Mouse (Mus musculus): ENCODE results near the gene Clptm1. TPM values are rescaled to one million over a fixed set of nuclear protein-coding genes. Genes with fewer than 3 reads are reported as not detected.

Clptm1 gene
- polyA plus RNA-seq, 1 experiment from 2014 or later, result 103 TPM

- 82% methylated on average over 10 of the region's 10 CpGs for WGBS
- Histone ChIP-seq H3K4me2 (replicated peaks) (no peak overlapping the region), H3K27ac (replicated peaks) (no peak overlapping the region), H3K4me1 (no peaks in the 10 kb centered on the region), H3K27me3 (no peaks in the 10 kb centered on the region), H3K4me3 (no peak overlapping the region), H3K9ac (replicated peaks) (no peak overlapping the region), H3K36me3 (no peaks in the 10 kb centered on the region), H3K9me3 (no peaks in the 10 kb centered on the region)
- no peak for ATAC-seq (ENCODE audit: low FRiP score, low read depth)
These were observed 11.0 kb upstream of the Clptm1 start for GRCm38 (mm10) chr7:19675824-19676223.

DNA sequence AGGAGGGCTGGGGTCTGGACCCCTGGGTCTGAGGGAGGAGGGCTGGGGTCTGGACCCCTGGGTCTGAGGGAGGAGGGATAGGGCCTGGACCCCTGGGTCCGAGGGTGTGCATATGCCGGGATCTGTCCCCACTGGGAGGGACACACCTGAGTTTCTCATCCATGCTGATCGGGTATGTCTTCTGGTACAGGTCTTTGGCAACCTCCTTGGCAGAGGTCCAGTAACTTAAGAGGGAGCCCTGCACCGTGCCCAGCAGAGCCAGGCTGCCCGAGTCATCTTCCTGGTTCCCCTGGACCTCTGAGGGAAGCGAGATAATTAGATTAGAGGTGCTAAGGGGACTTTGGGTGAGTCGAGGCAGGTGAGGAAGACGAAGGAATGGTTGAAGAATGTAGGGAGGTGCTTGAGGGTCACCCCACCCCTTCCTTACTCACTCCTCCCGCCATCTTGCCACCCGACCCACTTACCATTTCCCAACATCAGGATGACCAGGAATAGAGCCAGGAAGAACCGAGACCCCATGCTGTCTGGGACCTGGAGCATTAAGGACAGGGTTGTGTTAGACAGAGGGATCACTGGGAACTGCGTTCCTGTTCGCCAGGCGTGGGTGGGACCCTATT, 8.4 kb upstream of the Clptm1 start:
- Histone ChIP-seq H3K36me3 (no peaks in the 10 kb centered on the region), H3K4me3 (no peak overlapping the region), H3K27me3 (no peaks in the 10 kb centered on the region), H3K4me2 (replicated peaks) (no peak overlapping the region), H3K27ac (replicated peaks) (no peak overlapping the region), H3K4me1 (peaks cover 5% of the 10 kb centered on the region; the same call in 1 of the 2 replicates), H3K9ac (replicated peaks) (no peak overlapping the region), H3K9me3 (no peaks in the 10 kb centered on the region)
- no peak for ATAC-seq (ENCODE audit: low FRiP score, low read depth)
- 67% methylated on average over 14 of the region's 14 CpGs for WGBS

GRCm38 (mm10) chr7:19671511-19671910, 6.7 kb upstream of the Clptm1 start:
- Histone ChIP-seq H3K9me3 (no peaks in the 10 kb centered on the region), H3K36me3 (no peaks in the 10 kb centered on the region), H3K27me3 (0 out of 2 replicates have a peak, but pooled peaks cover 3% of the 10 kb centered on the region), H3K4me1 (peaks cover 5% of the 10 kb centered on the region; the same call in 1 of the 2 replicates), H3K4me2 (replicated peaks) (no peak overlapping the region), H3K27ac (replicated peaks) (no peak overlapping the region), H3K4me3 (no peak overlapping the region), H3K9ac (replicated peaks) (no peak overlapping the region)
- WGBS, result 67% methylated on average over 10 of the region's 10 CpGs
- ATAC-seq (ENCODE audit: low FRiP score, low read depth), result no peak

GRCm38 (mm10) chr7:19668947-19669721, 4.3 kb upstream of the Clptm1 start:
- no peak overlapping the region for H3K4me3 ChIP-seq
- peak; percentile 64 for ATAC-seq (ENCODE audit: low FRiP score, low read depth)
- 0 out of 2 replicates have a peak, but pooled peaks cover 3% of the 10 kb centered on the region for H3K27me3 ChIP-seq
- WGBS, result 7% methylated on average over 10 of the region's 10 CpGs
- H3K4me2 ChIP-seq (replicated peaks), result peak overlapping the region; percentile 18; the same call in 1 of the 2 replicates
- H3K4me1 ChIP-seq, result peaks cover 12% of the 10 kb centered on the region
- H3K27ac ChIP-seq (replicated peaks), result no peak overlapping the region
- no peaks in the 10 kb centered on the region for H3K36me3 ChIP-seq
- H3K9me3 ChIP-seq, result no peaks in the 10 kb centered on the region
- no peak overlapping the region for H3K9ac ChIP-seq (replicated peaks)

DNA sequence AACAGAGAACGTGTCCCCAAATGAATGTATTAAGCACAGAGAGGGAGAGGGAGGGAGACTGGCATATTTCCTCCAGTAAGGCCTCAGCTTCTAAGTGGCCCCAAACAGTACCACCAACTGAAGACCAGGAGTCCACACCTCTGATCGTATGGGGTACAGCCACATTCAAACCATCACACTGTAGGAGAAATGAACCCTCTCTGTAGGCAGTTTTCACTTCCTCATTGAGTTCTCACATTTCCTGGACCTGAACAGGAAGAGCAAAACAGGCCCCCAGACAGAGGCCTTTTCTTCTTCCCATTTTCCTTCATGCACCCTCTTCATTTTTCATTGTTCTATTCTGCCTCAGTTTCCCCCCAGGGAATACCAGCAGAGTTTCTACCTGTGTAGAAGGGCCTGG, 2.6 kb upstream of the Clptm1 start:
- Histone ChIP-seq H3K9ac (replicated peaks) (no peak overlapping the region), H3K4me2 (replicated peaks) (no peak overlapping the region), H3K9me3 (no peaks in the 10 kb centered on the region), H3K27ac (replicated peaks) (no peak overlapping the region), H3K4me3 (no peak overlapping the region), H3K27me3 (0 out of 2 replicates have a peak, but pooled peaks cover 3% of the 10 kb centered on the region), H3K4me1 (peaks cover 25% of the 10 kb centered on the region), H3K36me3 (no peaks in the 10 kb centered on the region; the same call in 1 of the 2 replicates)
- ATAC-seq (ENCODE audit: low FRiP score, low read depth), result no peak
- WGBS, result 81% methylated on average over 2 of the region's 2 CpGs

- Histone ChIP-seq H3K9me3 (no peaks in the 10 kb centered on the region), H3K36me3 (peaks cover 5% of the 10 kb centered on the region; the same call in 1 of the 2 replicates), H3K27me3 (0 out of 2 replicates have a peak, but pooled peaks cover 3% of the 10 kb centered on the region), H3K4me2 (replicated peaks) (no peak overlapping the region), H3K4me1 (peaks cover 25% of the 10 kb centered on the region), H3K4me3 (no peak overlapping the region), H3K9ac (replicated peaks) (no peak overlapping the region), H3K27ac (replicated peaks) (no peak overlapping the region)
- 60% methylated on average over 3 of the region's 3 CpGs for WGBS
- ATAC-seq (ENCODE audit: low FRiP score, low read depth), result no peak
These were observed 1.9 kb upstream of the Clptm1 start for GRCm38 (mm10) chr7:19666750-19667149.

DNA sequence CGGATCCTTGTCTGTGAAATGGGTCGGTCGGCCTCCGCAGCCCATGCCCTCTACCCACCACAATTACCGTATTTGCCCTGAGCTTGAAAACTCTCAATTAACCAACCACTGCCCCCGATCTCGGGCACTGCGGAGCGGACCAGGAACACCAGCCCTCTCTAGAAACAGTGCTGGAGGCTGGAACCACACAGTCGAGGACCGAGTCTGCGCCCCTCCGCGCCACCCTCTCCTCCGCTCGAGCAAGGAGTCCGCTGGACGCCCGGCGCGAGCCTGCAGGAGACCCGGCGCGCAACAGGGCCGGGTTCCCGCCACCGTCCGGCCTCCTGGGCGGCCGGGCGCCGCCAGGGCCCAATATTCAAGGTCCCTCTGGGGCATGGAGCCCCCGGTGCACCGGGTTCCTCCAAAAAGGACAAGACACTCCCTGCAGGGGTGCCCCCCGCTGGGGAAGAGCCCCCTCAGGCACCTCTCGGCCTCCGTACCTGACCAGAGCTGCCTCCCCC, 328 bp downstream of the Clptm1 start:
- WGBS, result 1% methylated on average over 37 of the region's 37 CpGs

GRCm38 (mm10) chr7:19663940-19664339, 893 bp downstream of the Clptm1 start:
- H3K9ac ChIP-seq (replicated peaks), result peak overlapping the region; percentile 99
- 24% methylated on average over 8 of the region's 8 CpGs for WGBS
- ATAC-seq (ENCODE audit: low FRiP score, low read depth), result no peak

More for the DNA sequence above, 328 bp downstream of the Clptm1 start:
- peak overlapping the region; percentile 100 for H3K4me3 ChIP-seq
- 0 out of 2 replicates have a peak, but pooled peaks cover 3% of the 10 kb centered on the region for H3K27me3 ChIP-seq
- peaks cover 7% of the 10 kb centered on the region; the same call in 1 of the 2 replicates for H3K36me3 ChIP-seq
- peak overlapping the region; percentile 86 for H3K4me2 ChIP-seq (replicated peaks)
- H3K4me1 ChIP-seq, result peaks cover 25% of the 10 kb centered on the region
- no peaks in the 10 kb centered on the region for H3K9me3 ChIP-seq
- peak overlapping the region; percentile 93 for H3K27ac ChIP-seq (replicated peaks)
- peak; percentile 64; the same call in 1 of the 2 replicates for ATAC-seq (ENCODE audit: low FRiP score, low read depth)
- H3K9ac ChIP-seq (replicated peaks), result peak overlapping the region; percentile 99

GRCm38 (mm10) chr7:19652614-19653013, 12.2 kb downstream of the Clptm1 start:
- H3K4me3 ChIP-seq, result no peak overlapping the region
- no peak overlapping the region for H3K27ac ChIP-seq (replicated peaks)
- H3K9me3 ChIP-seq, result no peaks in the 10 kb centered on the region
- H3K27me3 ChIP-seq, result no peaks in the 10 kb centered on the region
- H3K4me2 ChIP-seq (replicated peaks), result no peak overlapping the region
- H3K9ac ChIP-seq (replicated peaks), result no peak overlapping the region
- no peak for ATAC-seq (ENCODE audit: low FRiP score, low read depth)
- peaks cover 72% of the 10 kb centered on the region for H3K36me3 ChIP-seq
- WGBS, result 100% methylated on average over 2 of the region's 2 CpGs
- H3K4me1 ChIP-seq, result no peaks in the 10 kb centered on the region

More at GRCm38 (mm10) chr7:19663940-19664339, 893 bp downstream of the Clptm1 start:
- Histone ChIP-seq H3K4me2 (replicated peaks) (peak overlapping the region; percentile 86), H3K4me3 (peak overlapping the region; percentile 100), H3K9me3 (no peaks in the 10 kb centered on the region), H3K27me3 (0 out of 2 replicates have a peak, but pooled peaks cover 3% of the 10 kb centered on the region), H3K27ac (replicated peaks) (no peak overlapping the region), H3K4me1 (peaks cover 20% of the 10 kb centered on the region), H3K36me3 (peaks cover 7% of the 10 kb centered on the region; the same call in 1 of the 2 replicates)

DNA sequence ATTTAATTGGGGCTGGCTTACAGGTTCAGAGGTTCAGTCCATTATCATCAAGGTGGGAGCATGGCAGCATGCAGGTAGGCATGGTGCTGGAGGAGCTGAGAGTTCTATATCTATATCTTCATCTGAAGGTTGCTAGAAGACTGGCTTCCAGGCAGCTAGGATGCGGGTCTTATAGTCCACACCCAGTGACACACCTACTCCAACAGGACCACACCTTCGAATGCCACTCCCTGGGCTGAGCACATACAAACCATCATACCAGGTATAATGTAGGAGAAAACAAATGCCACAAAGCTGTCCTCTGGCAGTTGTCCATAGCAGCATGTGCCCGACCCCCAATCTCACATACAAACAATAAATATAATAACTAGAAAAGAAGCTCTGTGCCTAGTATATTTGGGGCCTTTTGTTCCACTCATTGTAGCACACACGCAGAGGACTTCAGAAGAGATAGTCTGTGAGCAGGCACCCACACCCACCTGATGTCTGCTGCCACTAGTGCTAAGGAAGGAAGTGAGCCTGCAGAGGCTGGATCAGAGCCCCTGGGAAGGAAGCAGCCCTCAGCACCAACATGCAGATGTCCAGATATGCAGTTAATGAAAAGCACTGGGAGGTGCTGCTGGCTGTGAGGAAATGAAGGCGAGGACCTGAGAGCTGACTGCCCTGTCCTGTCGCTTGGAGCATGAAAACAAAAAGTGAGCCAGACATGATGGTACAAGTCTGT, 13.6 kb downstream of the Clptm1 start:
- Histone ChIP-seq H3K9ac (replicated peaks) (no peak overlapping the region), H3K36me3 (peaks cover 79% of the 10 kb centered on the region), H3K4me1 (no peaks in the 10 kb centered on the region), H3K9me3 (no peaks in the 10 kb centered on the region), H3K27me3 (no peaks in the 10 kb centered on the region), H3K4me2 (replicated peaks) (no peak overlapping the region), H3K4me3 (no peak overlapping the region), H3K27ac (replicated peaks) (no peak overlapping the region)
- WGBS, result 94% methylated on average over 6 of the region's 6 CpGs
- ATAC-seq (ENCODE audit: low FRiP score, low read depth), result no peak

DNA sequence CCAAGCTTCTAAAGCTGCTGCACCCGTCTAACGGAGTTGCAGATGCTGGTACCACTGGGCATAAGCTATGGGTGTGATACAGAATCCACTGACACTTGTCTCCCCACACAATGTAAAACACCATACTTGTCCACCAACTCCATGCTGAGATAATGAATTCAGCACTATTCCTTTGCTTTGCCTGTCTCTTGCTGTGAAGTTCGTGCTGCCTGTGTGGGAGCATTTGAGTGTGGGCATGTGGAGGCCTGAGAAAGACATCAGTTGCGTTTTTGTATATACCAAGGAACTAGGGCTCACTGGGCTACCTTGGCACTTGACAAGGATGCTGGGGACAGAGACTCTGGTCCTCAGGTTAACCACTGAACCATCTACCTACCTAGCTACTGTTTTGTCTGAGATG, 23.6 kb downstream of the Clptm1 start:
- Histone ChIP-seq H3K27ac (replicated peaks) (no peak overlapping the region), H3K9me3 (no peaks in the 10 kb centered on the region), H3K36me3 (peaks cover 98% of the 10 kb centered on the region), H3K4me1 (no peaks in the 10 kb centered on the region), H3K27me3 (no peaks in the 10 kb centered on the region), H3K4me2 (replicated peaks) (no peak overlapping the region), H3K9ac (replicated peaks) (no peak overlapping the region), H3K4me3 (no peak overlapping the region)
- ATAC-seq (ENCODE audit: low FRiP score, low read depth), result no peak
- WGBS, result 94% methylated on average over 4 of the region's 4 CpGs
